Mouse (Mus musculus): ENCODE results near the gene Fn3krp. TPM values are rescaled to one million over a fixed set of nuclear protein-coding genes. Genes with fewer than 3 reads are reported as not detected.

Gene Fn3krp
- polyA plus RNA-seq, 1 experiment: 7.4 TPM

DNA sequence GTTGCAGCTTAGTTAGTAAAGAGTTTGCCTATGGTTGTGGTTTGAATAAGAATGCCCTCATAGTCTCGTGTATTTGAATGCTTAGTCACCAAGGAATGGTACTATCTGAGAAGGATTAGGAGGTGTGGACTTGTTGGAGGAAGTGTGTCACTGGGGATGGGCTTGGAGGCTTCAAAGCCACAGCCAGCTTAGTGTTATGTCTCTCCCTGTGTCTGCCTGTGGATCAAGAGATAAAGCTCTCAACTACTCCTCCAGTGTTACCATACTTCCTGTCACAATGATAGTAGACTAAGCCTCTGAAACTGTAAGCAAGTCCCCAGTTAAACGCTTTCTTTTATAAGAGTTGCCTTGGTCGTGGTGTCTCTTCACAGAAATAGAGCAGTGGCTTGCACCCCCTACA is 30.4 kb upstream of the Fn3krp start:
- H3K4me1 ChIP-seq (ENCODE audit: control insufficient read depth, insufficient read depth, insufficient read length): peaks cover 3% of the 10 kb centered on the region; the same call in 1 of the 2 replicates
- H3K27ac ChIP-seq (ENCODE audit: insufficient read depth, low read length): no peak overlapping the region
- no peaks in the 10 kb centered on the region for H3K27me3 ChIP-seq (ENCODE audit: control insufficient read depth, insufficient read depth, low read length)
- 55% methylated on average over 3 of the region's 3 CpGs for WGBS
- H3K36me3 ChIP-seq (ENCODE audit: control insufficient read depth, insufficient read depth, low read length): no peaks in the 10 kb centered on the region
- DNase-seq (ENCODE audit: low read depth in 1 of 2, low spot score in 2 of 2): no peak
- no peak overlapping the region for H3K4me3 ChIP-seq (ENCODE audit: extremely low read depth, insufficient read depth, insufficient read length)
- TF ChIP-seq POLR2A (IDR thresholded peaks at IDR 0.05; ENCODE audit: low read depth, low read length): no peak
- no peak for TF ChIP-seq CTCF (IDR thresholded peaks at IDR 0.05; ENCODE audit: extremely low read depth, insufficient read depth, insufficient read length, insufficient replicate concordance)

DNA sequence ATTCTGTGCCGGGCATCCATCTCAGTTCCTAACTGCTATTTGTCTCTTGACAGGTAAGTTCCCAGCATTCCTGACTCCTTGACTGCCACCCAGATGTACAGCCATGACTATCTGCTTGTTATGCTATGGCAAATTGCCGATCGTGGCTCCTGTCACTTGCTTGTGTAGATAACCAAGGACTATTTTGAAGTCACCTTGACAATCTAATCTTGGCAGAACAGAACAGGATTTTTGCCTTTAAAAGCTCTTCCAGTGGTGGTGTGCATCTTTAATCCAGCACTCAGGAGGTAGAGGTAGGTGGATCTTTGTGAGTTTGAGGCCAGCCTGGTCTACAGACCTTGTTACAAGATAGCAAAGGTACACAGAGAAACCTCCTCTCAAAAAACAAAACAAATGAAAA is 28.8 kb upstream of the Fn3krp start:
- no peaks in the 10 kb centered on the region for H3K36me3 ChIP-seq (ENCODE audit: control insufficient read depth, insufficient read depth, low read length)
- no peaks in the 10 kb centered on the region for H3K27me3 ChIP-seq (ENCODE audit: control insufficient read depth, insufficient read depth, low read length)
- no peak for DNase-seq (ENCODE audit: low read depth in 1 of 2, low spot score in 2 of 2)
- TF ChIP-seq POLR2A (IDR thresholded peaks at IDR 0.05; ENCODE audit: low read depth, low read length) (no peak), CTCF (IDR thresholded peaks at IDR 0.05; ENCODE audit: extremely low read depth, insufficient read depth, insufficient read length, insufficient replicate concordance) (no peak)
- H3K27ac ChIP-seq (ENCODE audit: insufficient read depth, low read length): no peak overlapping the region
- H3K4me3 ChIP-seq (ENCODE audit: extremely low read depth, insufficient read depth, insufficient read length): no peak overlapping the region
- 86% methylated on average over 3 of the region's 3 CpGs for WGBS
- peaks cover 3% of the 10 kb centered on the region; the same call in 1 of the 2 replicates for H3K4me1 ChIP-seq (ENCODE audit: control insufficient read depth, insufficient read depth, insufficient read length)

DNA sequence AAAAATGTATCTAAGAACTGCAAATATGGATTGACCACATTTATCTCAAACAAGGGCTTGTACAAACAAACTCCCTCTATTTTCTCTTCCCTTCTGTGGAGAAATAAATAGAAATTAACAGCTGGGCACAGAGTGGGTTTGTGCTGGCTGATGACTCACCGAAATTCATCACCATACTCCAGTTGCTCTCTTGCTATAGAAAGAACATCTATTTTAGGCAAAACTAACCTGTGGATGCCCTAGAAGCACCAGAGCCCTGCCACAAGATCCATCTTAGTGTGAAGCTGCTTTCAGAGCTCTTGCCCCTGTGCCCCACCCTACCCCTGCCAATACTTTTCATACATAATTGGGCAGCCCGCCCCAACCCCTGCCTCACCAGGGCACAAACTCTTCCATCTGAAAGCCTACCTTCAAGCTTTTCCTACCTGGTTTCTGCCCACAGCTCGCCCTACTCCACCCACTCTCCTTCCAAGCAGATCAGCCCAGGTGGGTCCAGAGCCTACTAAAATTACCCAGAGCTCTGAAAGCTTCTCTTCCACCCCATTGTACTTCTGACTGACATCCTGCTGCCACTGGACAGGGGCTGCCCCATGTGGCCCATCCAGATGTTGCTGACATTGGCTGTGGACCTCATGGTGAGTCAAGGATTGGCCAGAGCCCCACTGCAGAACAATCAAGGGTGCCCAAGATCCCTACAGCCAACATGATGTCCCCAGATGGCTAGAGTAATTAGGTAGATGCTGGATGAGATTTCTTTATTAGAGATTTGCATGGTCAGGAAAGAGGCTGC is 13.6 kb upstream of the Fn3krp start:
- no peak for TF ChIP-seq POLR2A (IDR thresholded peaks at IDR 0.05; ENCODE audit: low read depth, low read length)
- TF ChIP-seq CTCF (IDR thresholded peaks at IDR 0.05; ENCODE audit: extremely low read depth, insufficient read depth, insufficient read length, insufficient replicate concordance): no peak
- no peak overlapping the region for H3K27ac ChIP-seq (ENCODE audit: insufficient read depth, low read length)
- H3K36me3 ChIP-seq (ENCODE audit: control insufficient read depth, insufficient read depth, low read length): no peaks in the 10 kb centered on the region
- H3K27me3 ChIP-seq (ENCODE audit: control insufficient read depth, insufficient read depth, low read length): no peaks in the 10 kb centered on the region
- H3K4me1 ChIP-seq (ENCODE audit: control insufficient read depth, insufficient read depth, insufficient read length): no peaks in the 10 kb centered on the region
- WGBS: 75% methylated on average over 3 of the region's 3 CpGs
- no peak for DNase-seq (ENCODE audit: low read depth in 1 of 2, low spot score in 2 of 2)
- no peak overlapping the region for H3K4me3 ChIP-seq (ENCODE audit: extremely low read depth, insufficient read depth, insufficient read length)

DNA sequence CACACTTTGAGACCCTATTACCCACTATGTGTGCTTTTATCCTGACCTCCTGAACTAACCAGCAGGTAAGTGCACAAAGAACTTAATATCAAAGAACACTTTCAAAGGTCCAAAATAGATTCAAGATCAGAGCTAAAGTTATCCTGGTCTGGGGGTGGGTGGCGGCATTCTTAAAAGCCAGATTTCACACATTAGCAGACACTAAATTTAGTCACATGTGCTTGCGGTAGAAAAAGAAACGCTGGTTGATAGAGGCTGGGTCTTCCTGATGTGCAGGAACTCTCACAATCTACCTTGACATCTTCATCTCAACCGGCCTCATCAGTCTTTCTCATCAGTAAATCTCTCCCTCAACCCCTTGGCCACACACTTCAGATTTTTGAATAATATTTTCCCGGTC is 6.4 kb upstream of the Fn3krp start:
- Histone ChIP-seq H3K27me3 (ENCODE audit: control insufficient read depth, insufficient read depth, low read length) (no peaks in the 10 kb centered on the region), H3K4me1 (ENCODE audit: control insufficient read depth, insufficient read depth, insufficient read length) (no peaks in the 10 kb centered on the region), H3K27ac (ENCODE audit: insufficient read depth, low read length) (no peak overlapping the region), H3K36me3 (ENCODE audit: control insufficient read depth, insufficient read depth, low read length) (no peaks in the 10 kb centered on the region), H3K4me3 (ENCODE audit: extremely low read depth, insufficient read depth, insufficient read length) (no peak overlapping the region)
- TF ChIP-seq POLR2A (IDR thresholded peaks at IDR 0.05; ENCODE audit: low read depth, low read length): no peak
- DNase-seq (ENCODE audit: low read depth in 1 of 2, low spot score in 2 of 2): no peak
- 80% methylated on average over 5 of the region's 5 CpGs for WGBS

DNA sequence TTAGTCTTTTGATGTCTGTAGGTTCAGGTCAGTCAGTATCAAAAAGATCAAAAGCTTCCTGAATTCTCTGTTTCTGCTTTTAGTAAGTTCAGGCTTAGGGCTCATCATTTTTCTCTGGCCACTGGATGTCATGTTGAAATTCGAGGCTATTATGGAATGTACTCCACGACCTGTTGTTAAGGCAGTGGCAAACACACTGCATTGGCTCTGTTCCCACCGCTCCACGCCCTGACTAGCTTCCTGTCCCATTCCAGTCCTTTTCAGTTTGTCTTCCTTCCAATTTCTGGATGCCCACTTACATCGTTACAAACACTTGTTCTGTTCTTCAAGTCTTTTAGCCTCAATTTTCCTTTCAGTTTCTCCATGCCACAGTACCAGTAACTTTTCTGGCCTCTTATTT is 5.8 kb upstream of the Fn3krp start:
- H3K36me3 ChIP-seq (ENCODE audit: control insufficient read depth, insufficient read depth, low read length): no peaks in the 10 kb centered on the region
- TF ChIP-seq POLR2A (IDR thresholded peaks at IDR 0.05; ENCODE audit: low read depth, low read length) (no peak), CTCF (IDR thresholded peaks at IDR 0.05; ENCODE audit: extremely low read depth, insufficient read depth, insufficient read length, insufficient replicate concordance) (no peak)
- no peak overlapping the region for H3K27ac ChIP-seq (ENCODE audit: insufficient read depth, low read length)
- no peaks in the 10 kb centered on the region for H3K4me1 ChIP-seq (ENCODE audit: control insufficient read depth, insufficient read depth, insufficient read length)
- no peaks in the 10 kb centered on the region for H3K27me3 ChIP-seq (ENCODE audit: control insufficient read depth, insufficient read depth, low read length)
- no peak overlapping the region for H3K4me3 ChIP-seq (ENCODE audit: extremely low read depth, insufficient read depth, insufficient read length)
- 68% methylated on average over 5 of the region's 5 CpGs for WGBS
- no peak for DNase-seq (ENCODE audit: low read depth in 1 of 2, low spot score in 2 of 2)

DNA sequence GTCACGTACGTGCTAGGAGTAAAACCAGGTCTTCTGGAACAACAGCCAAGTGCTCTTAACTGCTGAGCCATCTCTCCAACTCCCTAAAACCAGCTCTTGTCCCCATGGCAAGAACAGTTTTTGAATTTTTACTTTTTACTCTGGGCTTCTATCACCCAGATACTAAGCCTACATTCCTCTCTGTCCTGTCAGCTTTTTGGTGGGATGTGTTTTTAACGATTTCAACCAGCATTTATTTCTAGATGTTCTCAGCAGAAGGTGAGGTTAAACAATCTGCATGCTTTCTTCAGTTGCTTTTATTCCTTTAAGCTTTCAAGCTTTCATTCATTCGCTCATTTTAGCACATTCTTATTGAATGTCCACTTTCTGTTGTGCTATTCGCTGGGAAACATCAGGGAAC is 3.2 kb upstream of the Fn3krp start:
- 85% methylated on average over 5 of the region's 5 CpGs for WGBS

DNA sequence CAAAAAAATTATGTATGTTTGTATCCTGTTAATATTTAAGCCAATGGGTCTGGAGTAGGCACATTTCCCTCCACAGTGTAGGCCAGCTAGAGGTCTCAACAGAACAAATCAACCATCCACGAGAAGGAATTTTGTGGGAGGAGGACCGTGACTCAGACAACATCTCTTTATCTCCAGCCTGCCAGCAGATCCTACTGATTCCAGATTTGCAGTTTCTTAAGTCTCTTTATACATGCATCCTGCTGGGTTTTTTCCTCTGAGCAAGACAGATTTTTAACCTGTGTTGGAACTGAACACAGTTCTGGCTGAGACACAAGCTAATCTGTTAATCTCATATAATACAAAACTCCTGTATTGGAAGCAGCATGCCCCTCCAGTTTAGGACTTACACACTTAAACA is 2.3 kb upstream of the Fn3krp start:
- TF ChIP-seq CTCF (IDR thresholded peaks at IDR 0.05; ENCODE audit: extremely low read depth, insufficient read depth, insufficient read length, insufficient replicate concordance): no peak
- no peak for TF ChIP-seq POLR2A (IDR thresholded peaks at IDR 0.05; ENCODE audit: low read depth, low read length)
- 85% methylated on average over 2 of the region's 2 CpGs for WGBS
- Histone ChIP-seq H3K4me3 (ENCODE audit: extremely low read depth, insufficient read depth, insufficient read length) (no peak overlapping the region), H3K27me3 (ENCODE audit: control insufficient read depth, insufficient read depth, low read length) (no peaks in the 10 kb centered on the region), H3K27ac (ENCODE audit: insufficient read depth, low read length) (no peak overlapping the region), H3K36me3 (ENCODE audit: control insufficient read depth, insufficient read depth, low read length) (no peaks in the 10 kb centered on the region), H3K4me1 (ENCODE audit: control insufficient read depth, insufficient read depth, insufficient read length) (peaks cover 4% of the 10 kb centered on the region; the same call in 1 of the 2 replicates)
- DNase-seq (ENCODE audit: low read depth in 1 of 2, low spot score in 2 of 2): no peak

More for the DNA sequence above, 3.2 kb upstream of the Fn3krp start:
- no peak overlapping the region for H3K4me3 ChIP-seq (ENCODE audit: extremely low read depth, insufficient read depth, insufficient read length)
- no peak overlapping the region for H3K27ac ChIP-seq (ENCODE audit: insufficient read depth, low read length)
- no peaks in the 10 kb centered on the region for H3K27me3 ChIP-seq (ENCODE audit: control insufficient read depth, insufficient read depth, low read length)
- no peak for DNase-seq (ENCODE audit: low read depth in 1 of 2, low spot score in 2 of 2)
- no peaks in the 10 kb centered on the region for H3K36me3 ChIP-seq (ENCODE audit: control insufficient read depth, insufficient read depth, low read length)
- TF ChIP-seq CTCF (IDR thresholded peaks at IDR 0.05; ENCODE audit: extremely low read depth, insufficient read depth, insufficient read length, insufficient replicate concordance) (no peak), POLR2A (IDR thresholded peaks at IDR 0.05; ENCODE audit: low read depth, low read length) (no peak)
- peaks cover 4% of the 10 kb centered on the region; the same call in 1 of the 2 replicates for H3K4me1 ChIP-seq (ENCODE audit: control insufficient read depth, insufficient read depth, insufficient read length)

Data from spleen, adult 2 months (tissue).